Mouse (Mus musculus) heart, adult 11 months (tissue): Measurements from ENCODE around the gene Pex11g.

Experiments
- DNase-seq: peaks from one replicate; pipeline ENCODE4 v3.0.0; 2022

Pex11g gene

GRCm38 (mm10) chr8:3467006-3467885 lies at the start of gene Pex11g:
Gene Pex11g, minus strand, starts transcription at chr8:3467680.
- DNase-seq = peak; percentile 100

GRCm38 (mm10) chr8:3517117-3517495 lies 49.6 kb upstream of the Pex11g start:
- DNase-seq = no peak

GRCm38 (mm10) chr8:3516450-3517116 lies 49.1 kb upstream of the Pex11g start:
- peak; percentile 99 for DNase-seq

GRCm38 (mm10) chr8:3515771-3516417 lies 48.4 kb upstream of the Pex11g start:
- peak; percentile 97 for DNase-seq

- peak; percentile 99 for DNase-seq
Observed at GRCm38 (mm10) chr8:3515260-3515671, 47.8 kb upstream of the Pex11g start, which contains the start of gene Pnpla6. Gene Pnpla6, plus strand, starts transcription at chr8:3515384.

GRCm38 (mm10) chr8:3514681-3515247 lies 47.3 kb upstream of the Pex11g start:
- peak; percentile 94 for DNase-seq

GRCm38 (mm10) chr8:3507979-3508754 lies 40.7 kb upstream of the Pex11g start:
- no peak for DNase-seq

- no peak for DNase-seq
Observed at GRCm38 (mm10) chr8:3502217-3502616, 34.7 kb upstream of the Pex11g start.

GRCm38 (mm10) chr8:3500235-3501090 lies 33.0 kb upstream of the Pex11g start, which contains the start of gene Mcoln1:
Gene Mcoln1, plus strand, starts transcription at chr8:3500457.
- peak; percentile 100 for DNase-seq

GRCm38 (mm10) chr8:3499751-3500150 lies 32.3 kb upstream of the Pex11g start:
- no peak for DNase-seq

GRCm38 (mm10) chr8:3498583-3498982 lies 31.1 kb upstream of the Pex11g start:
- DNase-seq = no peak

- no peak for DNase-seq
Observed at GRCm38 (mm10) chr8:3496428-3496748, 28.9 kb upstream of the Pex11g start.

GRCm38 (mm10) chr8:3495578-3496427 lies 28.3 kb upstream of the Pex11g start:
- DNase-seq = peak; percentile 92

GRCm38 (mm10) chr8:3493845-3494208 lies 26.3 kb upstream of the Pex11g start:
- DNase-seq = peak; percentile 92

- peak; percentile 98 for DNase-seq
Observed at GRCm38 (mm10) chr8:3492901-3493844, 25.7 kb upstream of the Pex11g start, which contains the start of gene Zfp358. Gene Zfp358, plus strand, starts transcription at chr8:3493138.

GRCm38 (mm10) chr8:3485192-3485591 lies 17.7 kb upstream of the Pex11g start:
- no peak for DNase-seq

- DNase-seq = no peak
Observed at GRCm38 (mm10) chr8:3483546-3483945, 16.1 kb upstream of the Pex11g start.

GRCm38 (mm10) chr8:3482240-3482740 lies 14.8 kb upstream of the Pex11g start:
- no peak for DNase-seq

- no peak for DNase-seq
Observed at GRCm38 (mm10) chr8:3481605-3482004, 14.1 kb upstream of the Pex11g start.
